Mouse (Mus musculus) spleen, embryonic (tissue): Measurements from ENCODE around the gene Myadm.

Experiments
- CTCF ChIA-PET: fragments of 350-600 bp; sonication (Branson Sonifier 250); formaldehyde crosslinking; loops from one replicate; lab custom pipeline; 2022; lab: Charles Lee

Gene Myadm

DNA sequence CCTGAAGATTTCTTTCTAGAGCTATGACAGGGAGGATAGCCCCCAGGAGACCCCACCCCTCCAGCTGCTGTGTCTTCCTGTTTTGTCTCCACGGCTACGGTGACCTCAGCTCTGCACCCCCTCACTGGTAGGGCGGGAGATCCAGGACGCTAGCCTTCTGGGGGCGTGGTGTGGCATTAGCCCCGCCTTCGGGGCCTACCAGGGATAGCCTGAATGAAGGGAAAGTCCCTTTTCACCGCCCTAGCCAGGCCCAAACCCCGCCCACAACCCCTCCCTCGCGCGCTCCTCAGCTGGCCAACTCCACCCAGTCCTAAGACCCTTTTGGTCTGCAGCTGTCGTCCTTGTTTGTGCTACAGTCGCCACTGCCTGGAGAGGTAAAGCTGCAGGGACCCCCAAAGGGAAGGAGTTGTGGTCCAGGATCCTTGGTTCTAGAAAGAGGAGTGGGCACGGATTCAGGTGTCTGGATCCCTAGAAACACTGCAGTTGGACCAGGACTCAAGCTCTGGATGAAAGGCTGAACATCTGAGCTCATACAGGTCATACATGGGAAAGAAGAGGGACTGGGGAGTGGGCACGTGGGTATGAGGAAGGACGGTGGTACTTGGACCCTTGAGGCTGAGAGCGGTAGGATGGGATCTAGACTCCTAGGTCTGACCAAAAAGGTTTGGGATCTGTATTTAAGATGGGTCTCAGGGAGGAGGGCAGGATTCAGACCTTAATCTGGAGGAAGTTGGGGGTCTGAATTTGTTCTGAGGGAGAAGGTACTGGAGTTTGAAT is 1.6 kb downstream of the Myadm start:
- CTCF ChIA-PET = interaction anchor here (0.7 to 1.4 kb wide), 3 partner anchors 11 to 68 kb away, joined by 5 to 10 read pairs (median 7); no protein-coding TSS in a partner anchor

DNA sequence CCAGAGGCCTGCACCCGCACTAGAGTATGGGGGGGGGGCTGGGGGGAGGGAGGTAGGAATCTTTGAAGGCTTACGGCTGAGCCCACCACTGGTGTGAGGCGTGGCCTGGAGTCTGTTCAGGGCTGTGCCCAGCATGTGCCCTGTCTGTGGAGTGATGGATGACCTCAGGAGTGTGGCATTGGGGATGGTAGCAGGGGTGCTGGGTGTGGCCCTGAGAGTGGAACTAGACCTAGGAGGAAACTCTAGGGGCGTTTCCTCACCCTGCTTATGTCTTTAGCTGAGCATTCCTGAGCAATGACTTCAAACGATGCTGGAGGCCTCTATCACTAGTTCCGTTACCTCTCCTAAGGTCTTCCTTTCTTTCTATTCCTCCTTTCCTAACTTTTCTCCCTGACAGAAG is 2.3 kb downstream of the Myadm start:
- CTCF ChIA-PET = interaction anchor here (1.0 to 1.1 kb wide), 2 partner anchors 9 to 11 kb away, joined by 3 to 5 read pairs; no protein-coding TSS in a partner anchor

DNA sequence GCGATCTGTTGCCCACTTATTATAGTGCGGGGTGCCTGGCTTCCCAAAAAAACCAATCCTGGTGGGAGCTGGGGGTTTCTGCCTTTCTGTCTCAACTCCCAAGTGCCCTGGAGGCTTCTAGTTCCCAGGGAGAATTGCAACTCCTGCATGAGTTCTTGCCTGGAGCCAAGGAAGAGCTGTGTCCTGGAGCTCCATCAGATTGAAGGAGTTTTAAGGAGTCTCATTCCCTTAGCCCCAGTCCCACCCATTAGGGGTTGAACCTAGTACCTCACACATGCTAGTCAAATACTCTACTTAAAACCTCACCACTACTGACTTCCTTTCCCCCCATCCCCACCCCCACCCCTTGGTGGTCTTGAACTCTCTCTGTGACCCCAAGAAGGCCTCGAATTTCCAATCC is 2.9 kb downstream of the Myadm start:
- CTCF ChIA-PET = interaction anchor here (1.0 kb wide), 1 partner anchor 8 kb away, joined by 3 read pairs; no protein-coding TSS in a partner anchor

DNA sequence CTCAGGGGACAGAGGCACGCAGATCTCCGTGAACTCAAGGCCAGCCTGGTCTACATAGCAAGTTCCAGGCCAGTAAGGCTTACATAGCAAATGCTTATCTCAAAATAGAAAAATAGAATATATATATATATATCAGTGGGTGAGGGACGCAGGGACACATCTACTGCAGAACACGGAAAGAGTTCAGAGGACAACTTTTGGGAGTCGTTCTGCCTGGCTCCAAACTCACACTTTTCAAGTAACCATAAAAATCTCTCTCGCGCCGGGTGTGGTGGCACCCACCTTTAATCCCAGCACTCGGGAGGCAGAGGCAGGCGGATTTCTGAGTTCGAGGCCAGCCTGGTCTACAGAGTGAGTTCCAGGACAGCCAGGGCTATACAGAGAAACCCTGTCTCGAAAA is 3.4 kb downstream of the Myadm start:
- CTCF ChIA-PET = interaction anchor here (1.0 kb wide), 1 partner anchor 8 kb away, joined by 3 read pairs; no protein-coding TSS in a partner anchor

DNA sequence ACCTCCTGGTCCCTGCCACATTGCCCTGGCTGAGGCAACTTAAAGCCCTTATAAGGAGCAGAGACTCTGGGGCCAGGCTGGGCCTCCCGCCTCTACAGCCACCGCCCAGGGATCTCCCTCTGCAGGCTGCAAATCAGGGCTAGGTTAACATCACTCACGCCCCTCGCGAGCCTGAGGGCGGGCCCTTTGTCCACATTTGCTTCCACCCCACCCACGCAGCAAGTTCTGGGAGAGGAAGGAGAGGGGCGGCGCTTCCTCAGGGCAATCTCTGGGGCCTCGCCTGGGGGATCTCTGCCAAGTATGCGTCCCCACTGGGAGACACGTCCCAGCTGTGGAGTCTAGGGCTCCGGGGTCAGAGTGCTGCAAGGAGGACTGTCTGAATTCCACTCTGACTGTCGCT is 3.9 kb downstream of the Myadm start:
- CTCF ChIA-PET = no interaction called here

DNA sequence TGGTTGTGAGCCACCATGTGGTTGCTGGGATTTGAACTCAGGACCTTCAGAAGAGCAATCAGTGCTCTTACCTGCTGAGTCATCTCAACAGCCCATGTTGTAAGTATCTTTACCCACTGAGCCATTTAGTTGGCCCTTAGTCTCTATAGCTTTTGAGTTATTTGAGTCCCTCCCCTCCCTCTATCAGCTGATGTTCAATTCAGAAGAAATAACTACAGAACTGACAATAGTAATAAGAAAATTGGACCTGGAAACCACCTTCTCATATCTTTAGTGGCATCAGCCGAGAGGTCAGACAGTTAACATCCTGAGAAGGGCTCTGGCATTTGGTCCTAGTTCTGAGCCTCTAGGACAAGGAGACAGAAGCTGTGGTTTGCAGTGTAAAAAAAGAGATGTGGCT is 5.9 kb downstream of the Myadm start:
- CTCF ChIA-PET = no interaction called here

DNA sequence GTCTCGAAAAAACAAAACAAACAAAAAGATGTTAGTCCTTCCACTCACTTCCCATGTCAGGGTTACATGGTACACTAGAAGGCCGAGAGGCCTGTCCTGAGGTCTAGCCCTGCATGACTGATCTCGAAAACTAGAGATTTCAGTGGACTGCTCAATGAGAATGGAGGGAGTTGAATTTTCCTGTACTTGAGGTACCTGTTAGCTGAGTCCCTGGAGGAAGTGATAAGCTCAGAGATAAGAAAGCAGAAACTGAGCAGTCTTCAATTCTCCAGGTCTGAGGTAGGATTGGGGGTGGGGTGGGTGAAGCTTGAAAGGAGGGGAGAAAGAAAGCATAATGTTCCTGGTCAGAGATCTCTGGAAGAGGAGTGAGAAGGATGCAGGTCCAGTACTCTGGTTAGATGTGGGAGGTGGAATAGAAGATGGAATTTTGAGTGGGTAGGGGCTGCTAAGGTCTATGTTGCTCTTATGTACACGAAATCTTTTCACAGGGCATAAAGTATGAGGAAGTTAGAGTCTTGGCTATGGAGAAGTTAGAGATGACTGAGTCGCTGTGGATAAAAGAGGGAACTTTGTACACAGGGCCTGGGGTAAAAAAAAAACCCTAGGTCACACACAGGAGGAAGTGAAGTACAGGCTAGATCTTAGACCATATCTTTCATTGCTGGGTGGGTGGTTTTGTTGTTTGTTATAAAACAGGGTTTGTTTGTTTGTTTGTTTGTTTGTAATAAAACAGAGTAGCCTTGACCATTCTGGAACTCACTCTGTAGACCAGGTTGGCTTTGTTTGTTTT is 6.6 kb downstream of the Myadm start:
- CTCF ChIA-PET = no interaction called here

DNA sequence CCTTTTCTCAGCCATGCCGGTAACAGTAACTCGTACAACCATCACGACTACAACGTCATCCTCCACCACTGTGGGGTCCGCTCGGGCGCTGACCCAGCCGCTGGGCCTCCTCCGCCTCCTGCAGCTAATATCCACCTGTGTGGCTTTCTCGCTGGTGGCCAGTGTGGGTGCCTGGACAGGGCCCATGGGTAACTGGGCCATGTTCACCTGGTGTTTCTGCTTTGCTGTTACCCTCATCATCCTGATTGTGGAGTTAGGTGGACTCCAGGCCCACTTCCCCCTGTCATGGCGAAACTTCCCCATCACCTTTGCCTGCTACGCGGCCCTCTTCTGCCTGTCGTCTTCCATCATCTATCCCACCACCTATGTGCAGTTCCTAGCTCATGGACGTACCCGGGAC is 7.8 kb downstream of the Myadm start:
- CTCF ChIA-PET = no interaction called here

DNA sequence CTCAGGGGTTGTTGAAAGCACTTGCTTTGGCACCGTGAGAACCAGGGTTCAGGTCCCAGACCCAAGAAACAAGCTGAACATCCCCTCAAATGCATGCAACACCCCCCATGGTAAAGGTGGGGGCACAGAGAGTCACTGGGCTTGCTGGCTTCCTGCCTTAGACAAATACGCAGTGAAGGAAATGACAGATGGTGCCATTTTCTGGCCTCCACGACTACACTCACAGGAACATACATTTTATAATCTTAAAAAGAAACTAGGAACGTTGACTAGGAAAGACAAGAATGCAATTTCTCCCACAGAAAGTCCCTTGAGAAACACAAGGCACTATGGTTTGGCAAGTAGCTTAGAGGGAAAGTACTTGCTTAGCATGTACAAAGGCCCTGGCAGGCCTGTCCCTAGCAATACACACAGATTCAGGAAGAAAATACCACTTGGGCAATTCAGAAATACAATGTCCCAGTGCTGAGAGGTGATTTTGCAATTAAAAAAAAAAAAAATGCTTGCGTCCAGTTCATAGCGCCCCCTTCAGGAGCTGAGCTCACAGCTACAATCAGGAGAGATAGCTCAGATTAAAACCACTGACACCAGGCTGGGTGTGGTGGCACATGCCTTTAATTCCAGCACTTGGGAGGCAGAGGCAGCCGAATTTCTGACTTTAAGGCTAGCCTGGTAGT is 11.2 kb downstream of the Myadm start:
- CTCF ChIA-PET = interaction anchor here (1.0 kb wide), 1 partner anchor 8 kb away, joined by 3 read pairs; no protein-coding TSS in a partner anchor

DNA sequence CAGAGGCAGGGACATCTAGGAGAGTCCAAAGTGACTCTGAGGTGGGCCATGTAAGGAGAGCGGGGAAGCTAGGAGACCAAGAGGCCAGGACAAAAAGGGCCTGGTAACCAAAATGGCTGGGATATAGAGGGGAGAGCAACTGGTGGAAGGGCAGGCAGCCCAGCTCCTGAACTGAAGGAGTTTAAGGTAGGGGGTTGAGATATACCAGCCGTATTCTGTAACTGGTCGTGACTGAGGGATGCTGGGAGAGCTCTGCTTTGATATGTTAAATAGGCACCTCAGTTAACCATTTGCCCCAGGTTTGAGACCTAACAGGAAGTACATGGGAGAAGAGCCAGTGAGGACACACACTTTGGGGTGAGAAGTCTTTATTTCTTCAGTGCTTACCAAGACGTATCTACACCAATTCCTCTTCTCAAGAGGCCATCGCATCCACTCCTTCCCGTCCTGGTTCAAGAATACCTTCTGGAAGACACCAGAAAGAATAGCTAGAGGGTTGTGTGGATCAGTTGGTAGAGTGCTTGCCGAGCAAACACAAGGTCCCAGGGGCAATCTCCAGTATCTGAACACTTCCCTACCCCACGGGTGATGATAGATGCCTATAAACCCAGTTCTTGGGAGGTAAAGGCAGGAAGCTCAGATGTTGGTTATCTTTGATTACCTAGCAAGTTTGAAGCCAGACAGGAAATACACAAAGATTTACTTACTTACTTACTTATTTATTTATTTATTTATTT is 12.2 kb downstream of the Myadm start:
- CTCF ChIA-PET = interaction anchor here (0.6 to 1.3 kb wide), 2 partner anchors 11 to 286 kb away, joined by 3 to 5 read pairs; no protein-coding TSS in a partner anchor

DNA sequence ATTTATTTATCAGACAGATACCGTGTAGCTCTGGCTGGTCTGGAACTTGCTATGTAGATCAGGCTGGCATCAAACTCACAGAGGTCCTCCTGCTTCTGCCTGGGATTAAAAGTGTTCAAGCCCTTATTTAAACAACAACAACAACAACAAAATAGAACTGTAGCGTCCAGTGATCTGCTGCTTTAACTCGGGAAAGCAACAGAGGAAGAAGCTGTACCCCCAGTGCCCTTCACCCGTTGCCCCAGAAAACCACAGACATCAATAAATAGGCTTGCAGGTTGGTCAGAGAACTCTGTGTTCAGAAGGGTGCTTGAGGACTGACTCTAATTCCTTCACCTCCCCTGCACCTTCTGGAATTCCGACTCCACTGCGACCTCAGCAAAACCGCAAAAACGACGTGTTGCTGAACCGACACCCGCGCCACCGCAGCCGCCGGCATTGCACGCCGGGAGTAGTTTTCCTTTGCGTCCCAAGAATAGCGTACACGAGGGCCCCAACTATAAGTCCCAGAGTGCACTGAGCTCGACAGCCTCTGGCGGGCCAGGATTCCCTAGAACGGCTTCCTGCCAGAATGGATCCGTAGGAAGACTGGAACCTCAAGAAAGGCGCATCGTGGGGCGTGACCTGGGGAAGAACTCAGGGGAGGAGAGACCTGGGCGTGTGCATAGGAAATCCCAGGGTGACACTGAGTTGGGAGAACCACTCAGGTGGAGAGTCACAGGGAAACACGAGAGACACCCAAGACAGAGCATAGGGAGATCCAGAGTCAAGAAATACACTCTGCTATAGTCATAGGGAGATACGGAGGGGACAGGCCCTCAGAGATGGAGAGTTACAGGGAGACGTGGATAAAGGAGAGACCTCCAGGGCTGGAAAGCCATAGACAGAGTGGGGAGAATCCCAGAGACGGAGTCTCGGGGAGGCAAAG is 13.0 kb downstream of the Myadm start:
- CTCF ChIA-PET = interaction anchor here (0.6 to 1.3 kb wide), 2 partner anchors 11 to 285 kb away, joined by 3 to 5 read pairs; no protein-coding TSS in a partner anchor

DNA sequence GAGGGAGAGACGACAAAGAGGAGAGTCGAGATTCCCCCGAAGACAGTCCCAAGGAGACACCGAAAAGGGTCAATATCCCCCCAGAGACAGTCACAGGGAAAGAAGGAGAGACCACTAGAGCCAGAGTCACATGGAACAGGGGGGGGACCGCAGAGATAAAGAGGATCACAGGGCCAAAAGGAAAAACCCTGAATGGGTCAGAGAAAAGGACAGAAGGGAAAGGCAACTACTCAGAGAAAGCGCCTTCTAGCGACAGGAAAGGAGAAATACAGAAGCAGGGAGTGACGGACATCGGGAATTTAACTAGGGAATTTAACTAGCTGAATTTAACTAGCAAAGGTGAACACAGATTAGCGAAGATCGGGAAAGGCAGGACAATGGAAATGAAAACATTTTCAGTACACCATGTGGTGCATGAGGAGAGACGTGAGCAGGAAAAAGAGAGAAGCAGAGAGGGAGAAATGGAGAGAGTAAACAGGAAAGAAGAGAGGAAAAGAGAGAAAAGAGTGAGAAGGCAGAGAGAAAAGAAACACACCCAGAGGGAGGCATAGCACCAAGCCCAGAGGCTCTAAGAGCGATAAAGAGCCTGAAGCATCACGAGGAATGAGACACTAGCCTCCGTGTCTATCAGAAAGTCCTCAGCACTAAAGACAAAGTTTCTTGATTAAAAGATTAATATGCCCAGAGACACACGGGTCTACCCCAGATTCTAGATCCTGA is 13.8 kb downstream of the Myadm start:
- CTCF ChIA-PET = interaction anchor here (0.7 to 1.3 kb wide), 2 partner anchors 12 to 96 kb away, joined by 3 to 5 read pairs; no protein-coding TSS in a partner anchor

DNA sequence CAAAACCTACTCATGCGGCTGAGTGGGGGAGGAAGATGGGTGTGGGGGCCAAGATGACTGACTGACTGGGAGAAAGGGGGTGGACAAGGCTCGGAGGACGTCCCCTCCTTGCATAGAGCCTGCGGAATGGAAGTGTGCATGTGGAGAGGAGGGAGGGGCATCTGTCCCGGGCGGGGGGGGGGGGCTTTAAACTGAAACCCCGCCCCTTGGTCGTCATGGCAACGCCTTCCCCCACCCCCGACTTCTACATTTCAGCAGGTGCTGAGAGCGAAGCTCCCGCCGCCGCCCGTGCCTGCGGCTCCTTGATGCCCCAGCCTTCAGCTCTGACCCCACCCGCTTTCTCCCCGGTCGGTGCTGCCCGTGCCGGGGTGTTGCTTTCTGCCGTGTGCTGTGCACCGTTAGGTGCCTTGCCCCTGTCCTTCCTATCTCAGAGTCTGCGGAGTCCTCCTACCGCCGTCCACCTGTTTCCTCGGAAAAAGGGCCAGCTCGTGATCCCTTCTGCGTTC is 14.4 kb downstream of the Myadm start:
- CTCF ChIA-PET = interaction anchor here (0.7 kb wide), 1 partner anchor 96 kb away, joined by 3 read pairs; no protein-coding TSS in a partner anchor

DNA sequence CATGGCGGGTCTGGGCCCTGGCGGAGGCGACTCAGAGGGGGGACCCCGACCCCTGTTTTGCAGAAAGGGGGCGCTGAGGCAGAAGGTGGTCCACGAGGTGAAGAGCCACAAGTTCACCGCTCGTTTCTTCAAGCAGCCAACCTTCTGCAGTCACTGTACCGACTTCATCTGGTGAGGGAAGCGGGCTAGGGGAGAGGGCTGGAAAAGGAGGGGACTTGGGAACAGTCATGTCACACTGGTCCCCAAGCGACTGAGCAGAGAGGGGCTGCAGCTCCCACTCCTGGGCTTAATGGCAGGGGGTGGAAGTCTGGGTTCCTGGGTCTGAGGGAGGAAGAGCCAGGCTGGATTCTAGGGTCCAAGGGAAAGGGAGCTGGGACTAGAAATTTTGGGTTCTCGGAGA is 14.9 kb downstream of the Myadm start:
- CTCF ChIA-PET = no interaction called here

DNA sequence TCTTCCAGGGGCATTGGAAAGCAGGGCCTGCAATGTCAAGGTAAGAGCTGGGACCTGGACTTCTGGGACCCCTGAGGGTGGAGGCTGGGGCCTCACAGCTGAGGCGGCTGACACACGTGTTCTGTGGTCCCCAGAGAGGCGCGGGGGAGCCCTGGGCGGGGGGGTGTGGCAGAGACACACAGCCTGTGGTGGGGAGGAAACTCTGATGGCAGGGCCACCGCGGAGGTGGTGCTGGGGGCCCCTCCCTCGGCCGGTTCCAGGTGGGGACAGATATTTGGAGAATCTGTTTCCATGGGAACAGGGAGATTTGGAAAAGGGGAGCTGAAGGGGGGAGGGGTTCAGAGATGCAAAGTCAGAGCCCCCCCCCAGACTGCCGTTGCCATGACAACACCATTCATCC is 15.4 kb downstream of the Myadm start:
- CTCF ChIA-PET = no interaction called here

DNA sequence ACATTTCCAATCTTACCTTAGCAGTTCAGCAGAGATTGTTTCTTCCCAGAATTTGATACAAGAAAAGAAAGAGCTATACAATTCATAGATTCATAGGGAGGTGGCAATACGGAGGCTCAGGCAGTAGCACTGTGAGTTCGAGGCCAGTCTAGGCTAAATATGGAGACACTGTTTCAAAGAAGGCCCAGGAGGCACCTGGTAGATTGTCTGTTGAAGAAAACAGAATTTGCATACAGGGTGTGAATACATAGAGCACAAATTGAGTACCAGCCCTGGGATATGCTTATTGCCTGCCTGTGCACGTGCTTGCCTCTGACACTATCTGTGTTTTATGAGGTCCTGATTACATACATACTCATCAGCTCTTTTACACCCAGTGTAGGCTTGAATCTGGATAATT is 17.5 kb downstream of the Myadm start:
- CTCF ChIA-PET = no interaction called here

DNA sequence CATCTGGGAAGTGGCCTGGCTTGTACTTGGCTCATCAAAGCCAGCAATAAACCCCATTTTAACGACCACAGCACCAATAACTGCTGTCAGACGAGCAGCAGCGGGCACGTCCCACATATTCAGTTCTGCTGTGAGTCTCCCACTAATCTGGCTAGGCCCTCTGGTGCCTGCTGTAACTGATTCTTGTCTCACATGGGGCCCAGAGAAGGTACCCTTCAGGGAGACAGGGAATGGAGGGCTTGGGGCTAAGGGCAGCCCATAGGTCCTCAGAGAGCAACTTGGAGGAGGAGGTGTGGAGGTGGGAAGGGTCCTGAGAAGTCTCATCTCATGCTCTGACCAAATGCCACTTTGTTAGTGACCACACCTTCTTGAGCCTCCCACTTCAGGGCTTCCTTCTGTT is 19.8 kb downstream of the Myadm start:
- CTCF ChIA-PET = no interaction called here

DNA sequence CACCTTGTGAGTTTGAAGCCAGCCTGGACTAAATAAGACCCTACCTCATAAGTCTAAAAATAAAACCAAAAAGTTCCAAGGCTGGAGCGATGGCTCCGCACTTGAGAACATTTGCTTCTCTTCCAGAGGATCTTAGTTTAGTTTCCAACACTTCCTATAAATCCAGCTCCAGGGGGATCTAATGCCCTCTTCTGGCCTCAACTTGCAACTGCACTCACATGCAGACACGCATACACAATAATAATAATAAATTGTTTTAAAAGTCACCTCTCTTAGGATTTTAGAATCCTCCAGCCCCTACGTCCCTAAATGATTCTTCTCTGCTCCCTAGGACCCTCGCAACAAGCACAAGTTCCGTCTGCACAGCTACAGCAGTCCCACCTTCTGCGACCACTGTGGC is 21.4 kb downstream of the Myadm start:
- CTCF ChIA-PET = no interaction called here

DNA sequence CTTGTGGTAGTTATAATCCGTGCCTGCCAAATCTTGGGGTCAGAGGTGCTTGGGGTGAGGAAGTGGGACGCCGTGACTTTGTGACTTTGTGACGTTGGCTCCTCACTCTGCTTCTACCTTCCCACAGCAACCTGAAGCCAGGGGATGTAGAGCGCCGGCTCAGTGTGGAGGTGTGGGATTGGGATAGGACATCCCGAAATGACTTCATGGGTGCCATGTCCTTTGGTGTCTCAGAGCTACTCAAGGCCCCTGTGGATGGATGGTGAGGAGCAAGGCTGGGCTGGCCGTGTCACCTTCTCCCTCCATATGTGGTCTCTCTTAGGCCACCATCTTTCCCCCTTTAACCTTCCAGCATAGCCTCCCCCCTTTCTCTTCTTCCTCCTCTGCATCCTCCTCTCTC is 24.7 kb downstream of the Myadm start:
- CTCF ChIA-PET = no interaction called here
